Mouse (Mus musculus) gastrocnemius, adult 2 months (tissue): ENCODE measurements around the gene Chrm4. TPM values are rescaled to one million over a fixed set of nuclear protein-coding genes. Genes with fewer than 3 reads are reported as not detected.

Experiments used
- DNase-seq: peaks from one replicate; pipeline ENCODE4 v3.0.0; 2022
- H3K27ac ChIP-seq: fragments of 200-600 bp; 2 replicates; pipeline ENCODE4 v1.8.1; 2022; ENCODE audit warnings: mild to moderate bottlenecking
- H3K4me3 ChIP-seq: fragments of 200-600 bp; 2 replicates; pipeline ENCODE4 v1.8.1; 2022; ENCODE audit warnings: mild to moderate bottlenecking, moderate library complexity
- CTCF ChIP-seq: fragments of 200-600 bp; IDR thresholded peaks from 2 replicates; pipeline ENCODE4 v1.8.1; 2022; ENCODE audit warnings: antibody characterized with exemption, mild to moderate bottlenecking, moderate library complexity
- intact Hi-C: fragments of 180-260 bp; cut with DNase I; formaldehyde crosslinking; loops from one replicate; pipeline ENCODE4 v1.15.1; 2025
- total RNA-seq, 2 experiments: library from RNA; stranded (reverse); gene quantifications; 2 replicates each; pipeline ENCODE4 v1.2.3; 2021

Chrm4 gene
- total RNA-seq, 2 experiments from 2014 or later = not detected

- Histone ChIP-seq H3K27ac (no peak overlapping the region), H3K4me3 (peak overlapping the region; percentile 49)
- intact Hi-C loops = no loop called here
- DNase-seq = peak; percentile 82
- TF ChIP-seq CTCF = peak; percentile 76
Observed at GRCm38 (mm10) chr2:91927826-91928533, 931 bp downstream of the Chrm4 start.

GRCm38 (mm10) chr2:91928534-91929350, 1.7 kb downstream of the Chrm4 start:
- TF ChIP-seq CTCF = no peak
- intact Hi-C loops = no loop called here
- H3K27ac ChIP-seq = no peak overlapping the region
- no peak overlapping the region for H3K4me3 ChIP-seq
- DNase-seq = no peak

- DNase-seq = no peak
- Histone ChIP-seq H3K27ac (no peak overlapping the region), H3K4me3 (no peak overlapping the region)
- TF ChIP-seq CTCF = no peak
- intact Hi-C loops = no loop called here
Observed at GRCm38 (mm10) chr2:91929455-91929854, 2.4 kb downstream of the Chrm4 start.

GRCm38 (mm10) chr2:91929936-91930335, 2.9 kb downstream of the Chrm4 start:
- Histone ChIP-seq H3K27ac (no peak overlapping the region), H3K4me3 (peak overlapping the region; percentile 60)
- DNase-seq = peak; percentile 71
- intact Hi-C loops = no loop called here
- peak; percentile 76 for TF ChIP-seq CTCF

GRCm38 (mm10) chr2:91930761-91931291, 3.8 kb downstream of the Chrm4 start:
- no peak for DNase-seq
- no peak overlapping the region for H3K27ac ChIP-seq
- intact Hi-C loops = no loop called here

DNA sequence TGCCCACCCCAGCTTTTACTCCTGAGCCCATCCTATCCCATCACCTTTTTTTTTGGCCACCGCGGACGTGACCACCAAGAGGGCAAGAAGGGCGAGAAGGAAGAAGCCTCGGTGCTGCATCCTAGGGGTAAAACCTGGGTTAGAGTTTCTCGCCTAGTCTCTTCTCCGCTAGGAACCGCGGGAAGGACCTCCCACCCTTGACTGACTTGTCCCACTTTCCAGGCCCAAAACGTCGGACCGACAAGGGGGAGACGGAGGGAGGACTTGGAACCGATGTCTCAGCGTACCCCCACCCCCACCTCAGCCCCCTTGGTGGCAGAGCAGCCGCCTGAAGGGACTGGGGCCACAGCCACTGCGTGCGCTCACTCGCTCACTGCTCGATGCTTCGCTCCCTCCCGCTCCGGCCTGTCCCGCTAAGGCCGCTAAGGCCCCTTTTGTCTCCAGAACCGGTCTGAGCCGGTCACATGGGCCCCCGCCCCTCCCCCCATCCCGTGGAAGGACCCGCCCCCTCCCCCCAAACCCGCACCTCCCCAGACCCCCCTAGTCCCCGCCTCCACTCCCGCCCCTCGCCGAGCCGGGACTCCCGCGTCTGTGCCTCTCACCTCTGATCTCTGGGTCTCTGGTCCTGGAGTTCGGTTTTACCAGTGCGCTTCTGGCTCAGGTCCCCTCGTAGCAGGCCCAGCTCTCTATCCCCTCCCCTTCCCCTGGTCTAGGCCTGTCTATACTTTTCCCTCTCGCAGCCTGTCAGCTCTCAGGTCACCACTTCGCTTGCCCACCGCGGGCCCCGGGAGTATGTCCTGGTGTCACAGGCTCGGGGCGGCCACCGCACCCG, 4.5 kb downstream of the Chrm4 start:
- no peak for TF ChIP-seq CTCF
- no peak for DNase-seq
- intact Hi-C loops = no loop called here
- H3K4me3 ChIP-seq = peak overlapping the region; percentile 60
- no peak overlapping the region for H3K27ac ChIP-seq

More at GRCm38 (mm10) chr2:91930761-91931291, 3.8 kb downstream of the Chrm4 start:
- TF ChIP-seq CTCF = no peak
- peak overlapping the region; percentile 60 for H3K4me3 ChIP-seq

GRCm38 (mm10) chr2:91932160-91932711, 5.2 kb downstream of the Chrm4 start, which contains the start of gene Mdk:
Gene Mdk, minus strand, starts transcription at chr2:91932297.
- intact Hi-C loops = no loop called here
- DNase-seq = no peak
- no peak within 1 kb of the TSS for H3K27ac ChIP-seq

GRCm38 (mm10) chr2:91932737-91933350, 5.8 kb downstream of the Chrm4 start:
- H3K27ac ChIP-seq = no peak overlapping the region
- no peak overlapping the region for H3K4me3 ChIP-seq
- DNase-seq = no peak
- TF ChIP-seq CTCF = no peak
- intact Hi-C loops = no loop called here

More at GRCm38 (mm10) chr2:91932160-91932711, 5.2 kb downstream of the Chrm4 start, which contains the start of gene Mdk:
- peak within 1 kb of the TSS; percentile 60 for H3K4me3 ChIP-seq
- TF ChIP-seq CTCF = no peak

DNA sequence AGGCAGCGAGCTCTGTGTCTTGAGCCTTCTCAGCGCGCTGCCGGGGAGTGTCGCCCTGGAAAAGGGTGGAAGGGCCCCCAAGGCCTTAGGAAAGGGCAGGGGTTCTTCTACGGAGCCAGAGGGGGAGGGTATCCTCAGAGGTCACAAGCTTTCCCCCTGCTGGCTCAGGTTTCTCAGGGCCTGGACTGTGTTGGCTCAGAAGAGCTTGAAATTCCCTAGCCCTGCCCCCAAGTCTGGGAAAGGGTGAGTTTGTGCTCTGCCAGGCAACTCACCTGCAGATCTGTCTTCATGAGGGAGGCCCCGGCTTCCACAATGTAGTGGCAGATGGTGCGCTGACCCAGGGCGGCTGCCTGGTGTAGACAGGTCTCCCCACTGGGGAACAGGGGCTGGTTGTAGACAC, 6.4 kb downstream of the Chrm4 start:
- no peak for DNase-seq
- no peak overlapping the region for H3K27ac ChIP-seq
- no peak for TF ChIP-seq CTCF
- H3K4me3 ChIP-seq = no peak overlapping the region
- intact Hi-C loops = no loop called here

DNA sequence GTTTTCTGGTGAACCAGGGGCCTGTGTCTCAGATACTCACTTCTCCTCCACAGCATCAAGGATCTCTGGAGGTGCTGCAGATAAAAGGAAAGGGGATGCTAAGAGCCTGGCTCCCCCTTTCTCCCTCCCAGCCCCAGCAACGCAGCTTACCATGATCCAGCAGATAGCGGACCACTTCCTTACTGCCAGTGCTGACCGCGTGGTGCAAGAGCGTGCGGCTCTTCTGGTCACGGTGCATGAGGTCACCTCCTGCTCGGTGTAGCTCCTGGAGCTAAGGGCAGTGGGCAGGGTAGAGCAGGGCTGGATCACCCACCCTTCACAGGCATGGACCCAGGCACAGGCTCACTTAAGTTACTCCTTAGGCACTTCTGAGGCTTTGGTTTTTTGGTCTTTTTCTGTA, 7.0 kb downstream of the Chrm4 start:
- DNase-seq = no peak
- intact Hi-C loops = no loop called here
- no peak overlapping the region for H3K27ac ChIP-seq
- no peak for TF ChIP-seq CTCF
- no peak overlapping the region for H3K4me3 ChIP-seq

DNA sequence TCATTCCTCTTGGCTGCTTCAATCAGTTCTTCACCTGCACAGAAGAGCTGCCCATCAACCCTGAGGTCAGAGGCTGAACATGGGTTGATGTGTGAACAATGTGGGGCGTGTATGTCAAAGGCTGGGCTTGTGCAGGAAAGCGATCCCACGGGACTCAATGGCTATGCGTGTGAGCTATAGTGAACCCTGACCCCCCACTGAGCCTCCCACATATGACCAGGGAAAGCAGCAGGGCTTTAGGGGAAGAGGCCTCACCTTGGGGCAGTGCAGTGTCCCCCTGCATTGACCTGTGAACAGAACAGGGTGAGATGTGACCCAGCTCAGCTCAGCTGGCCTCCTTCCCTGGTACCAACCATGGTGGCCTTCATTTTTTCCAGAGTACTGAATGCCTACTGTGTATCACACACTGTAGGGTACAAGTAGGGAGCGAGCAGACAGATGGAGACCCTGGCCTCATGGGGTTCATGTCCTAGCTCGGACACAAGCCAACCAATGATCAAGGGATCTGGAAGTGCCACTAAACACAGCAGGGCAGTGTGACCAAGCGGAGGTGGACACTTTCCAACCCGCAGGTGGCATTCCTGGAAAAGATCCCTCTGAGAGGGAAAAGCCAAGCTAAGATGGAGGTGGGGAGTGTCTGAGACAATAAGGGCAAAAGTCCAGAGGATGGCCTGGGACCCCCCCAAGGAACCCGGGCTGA, 7.9 kb downstream of the Chrm4 start:
- no peak for DNase-seq
- Histone ChIP-seq H3K4me3 (no peak overlapping the region), H3K27ac (no peak overlapping the region)
- TF ChIP-seq CTCF = no peak
- intact Hi-C loops = no loop called here
